Mouse (Mus musculus): ENCODE results near the gene Slc35d1.
"Not testable (repeated sequence)": the region's sequence is repeated elsewhere in the genome, so short reads cannot be mapped to it uniquely, and the experiment has no call there.

Slc35d1 gene

DNA sequence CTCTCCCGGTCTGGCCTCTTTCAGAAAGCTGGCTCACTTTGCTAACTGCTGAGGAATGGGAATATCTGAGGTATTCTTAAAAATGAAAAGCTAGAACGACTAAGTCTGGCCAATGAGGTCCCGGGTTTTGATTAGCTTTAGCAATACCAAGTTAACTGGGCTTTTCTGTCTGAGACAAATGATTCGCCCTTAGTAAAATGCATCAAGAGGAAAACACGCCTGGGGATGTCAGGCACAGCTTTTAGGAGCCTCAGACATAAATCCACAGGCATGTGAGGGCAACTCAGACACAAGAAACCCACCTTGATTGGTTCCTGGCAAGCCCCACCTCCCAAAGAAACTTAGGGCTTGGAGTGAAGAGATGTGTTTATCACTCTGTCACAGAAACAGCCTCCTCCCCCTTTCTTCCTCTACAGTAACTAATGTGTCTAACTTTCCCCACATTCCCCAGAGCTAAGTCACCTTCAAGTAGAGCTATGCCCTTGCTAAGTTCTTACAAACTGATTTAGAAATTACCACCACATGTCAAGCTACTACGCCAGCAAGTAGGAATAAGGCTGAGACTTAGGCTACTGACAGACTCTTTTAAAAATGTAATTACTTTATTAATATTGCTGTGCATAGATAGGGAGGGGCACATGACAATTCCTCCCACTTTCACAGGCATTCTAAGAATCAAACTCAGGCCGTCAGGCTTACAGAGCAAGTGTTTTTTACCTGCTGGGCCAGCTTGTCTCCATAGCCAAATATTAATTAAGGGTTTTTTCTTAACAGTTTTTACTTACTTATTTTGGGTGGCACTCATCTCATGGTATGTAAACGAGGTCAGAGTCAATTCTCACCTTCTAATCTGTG lies 26.0 kb downstream of the Slc35d1 start:
- DNase-seq (ENCODE audit: low read depth, low spot score) = no peak

DNA sequence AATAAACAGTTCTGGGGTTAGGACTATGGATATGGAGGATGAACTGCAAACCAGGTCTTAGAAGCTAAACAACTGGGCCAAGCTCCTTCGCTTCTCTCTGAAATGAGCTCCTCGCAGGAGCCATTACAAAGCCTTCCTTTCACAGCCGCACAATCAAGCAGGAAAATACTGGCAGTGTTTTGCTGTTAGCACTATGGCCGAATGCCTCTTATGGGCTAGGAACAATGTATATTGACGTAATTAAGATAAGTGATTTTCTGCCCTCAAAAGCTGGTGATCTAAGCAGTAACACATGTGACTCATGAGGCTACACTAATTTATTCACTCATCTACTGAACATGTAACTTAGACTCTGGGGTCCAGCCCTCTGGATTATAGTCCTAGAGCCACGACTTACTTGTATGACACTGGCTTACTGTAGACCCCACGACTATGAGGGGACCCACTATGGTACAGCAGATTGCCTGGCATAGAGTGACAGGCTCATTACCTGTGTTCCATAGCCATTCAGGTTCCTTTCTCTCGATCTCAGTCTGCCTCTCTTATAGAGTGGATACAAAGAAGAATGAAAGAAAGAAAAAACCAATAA lies 34.6 kb downstream of the Slc35d1 start:
- DNase-seq (ENCODE audit: low read depth, low spot score) = no peak

DNA sequence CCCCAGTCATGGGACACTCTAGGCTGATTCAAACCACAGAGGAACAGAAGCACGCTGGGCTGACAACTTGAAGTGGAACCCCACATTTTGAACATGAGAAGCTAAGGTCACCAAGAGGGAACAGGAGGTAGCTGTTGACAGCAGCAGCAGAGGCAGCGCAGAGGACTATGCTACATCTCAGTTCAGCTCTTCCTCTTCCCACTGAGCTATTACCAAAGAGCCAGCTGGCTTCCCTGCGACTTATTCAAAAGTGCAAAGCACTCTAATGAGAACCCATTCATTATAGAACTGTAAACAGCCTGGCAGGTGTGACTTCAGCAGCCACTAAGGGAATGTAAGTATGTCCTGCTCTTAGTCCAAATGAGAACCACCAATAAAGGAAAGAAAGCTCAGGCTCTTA lies 35.4 kb downstream of the Slc35d1 start:
- DNase-seq (ENCODE audit: low read depth, low spot score) = no peak

DNA sequence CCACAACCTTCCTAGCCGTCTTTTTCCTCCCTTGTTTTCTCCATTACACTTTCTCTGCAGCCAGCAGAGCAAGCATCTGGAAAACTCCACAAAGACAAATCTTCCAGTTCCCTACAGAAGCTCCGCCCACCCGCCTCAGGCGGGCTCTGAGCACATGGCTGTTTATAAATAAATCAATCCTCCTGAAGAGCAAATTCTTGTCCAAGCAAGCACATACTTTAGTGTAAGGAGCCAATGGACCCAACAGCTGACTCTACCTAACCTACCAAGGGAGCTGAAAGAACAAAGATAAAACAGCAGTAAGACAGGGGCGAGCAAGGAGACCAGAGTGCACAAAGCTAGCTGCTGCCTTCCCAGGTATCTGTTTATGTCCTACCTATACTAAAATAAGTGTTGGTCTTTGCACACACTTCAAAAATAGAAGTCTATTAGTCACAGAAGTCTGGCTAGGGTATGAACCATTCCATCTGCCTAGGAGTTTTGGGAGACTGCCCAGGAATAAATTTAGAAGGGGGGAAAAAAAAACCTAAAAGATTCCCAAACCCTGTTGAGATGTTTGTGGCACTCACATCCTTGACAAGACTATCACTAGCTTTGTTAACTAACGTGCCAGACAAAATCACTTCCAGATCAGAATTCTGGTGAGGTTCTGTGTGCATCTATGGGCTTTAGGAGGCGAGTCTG lies 36.2 kb downstream of the Slc35d1 start:
- DNase-seq (ENCODE audit: low read depth, low spot score) = no peak

DNA sequence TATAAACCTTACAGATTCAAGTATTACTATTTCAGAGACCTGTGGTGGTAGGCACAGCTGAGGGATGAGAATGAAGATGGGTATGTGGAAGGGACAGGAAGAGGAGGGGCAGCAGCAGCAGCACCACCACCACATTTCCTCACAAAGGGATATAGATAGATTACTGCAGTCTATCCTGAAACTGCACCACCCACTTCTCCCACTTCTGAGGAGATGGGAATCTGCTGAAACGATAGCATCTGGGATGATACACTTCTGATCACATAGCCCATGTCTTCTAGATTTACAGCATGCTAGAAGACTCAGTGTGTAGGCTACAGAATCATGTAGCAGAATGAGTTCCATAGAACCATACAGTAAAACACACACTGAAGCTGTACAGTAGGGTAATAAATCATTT lies 37.3 kb downstream of the Slc35d1 start:
- no peak for DNase-seq (ENCODE audit: low read depth, low spot score)

DNA sequence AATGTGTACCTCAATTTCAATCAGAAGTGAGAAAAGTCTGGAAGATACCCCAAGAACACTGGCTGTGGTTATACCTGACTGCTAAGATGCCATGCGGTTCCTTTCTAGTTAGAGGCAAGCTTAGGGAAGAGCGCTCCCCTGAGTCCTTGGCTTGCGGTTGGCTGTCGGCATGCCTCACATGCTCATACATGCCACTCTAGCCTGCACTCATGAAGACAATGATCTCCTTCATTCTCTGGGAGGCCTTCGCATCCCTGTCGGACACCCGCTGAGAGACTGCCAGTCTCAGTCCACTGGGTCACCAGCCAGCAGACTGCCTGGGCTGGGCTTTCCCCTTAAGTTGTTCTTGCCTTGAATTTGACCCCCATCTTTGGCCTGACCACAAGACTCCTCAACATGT lies 41.0 kb downstream of the Slc35d1 start:
- DNase-seq (ENCODE audit: low read depth, low spot score) = no peak

DNA sequence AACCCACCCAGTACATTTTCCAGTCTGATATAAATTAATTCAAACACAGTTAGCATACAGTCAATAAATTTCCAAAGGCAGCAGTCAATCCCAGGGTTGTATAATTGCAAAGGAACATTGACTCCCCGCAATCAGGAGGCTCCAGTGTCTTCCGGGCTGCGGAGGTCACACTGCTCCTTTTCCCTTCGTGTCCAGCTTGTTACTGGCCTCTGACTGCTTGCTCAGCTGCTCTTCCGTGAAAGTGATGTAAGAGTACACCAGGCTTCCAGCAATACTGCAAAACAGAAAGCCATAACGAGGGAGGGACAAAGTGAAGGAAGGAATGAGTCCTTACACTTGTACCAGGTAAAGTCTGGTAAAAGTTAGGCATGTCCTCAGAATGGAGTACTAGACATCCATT lies 41.5 kb downstream of the Slc35d1 start:
- no peak for DNase-seq (ENCODE audit: low read depth, low spot score)

DNA sequence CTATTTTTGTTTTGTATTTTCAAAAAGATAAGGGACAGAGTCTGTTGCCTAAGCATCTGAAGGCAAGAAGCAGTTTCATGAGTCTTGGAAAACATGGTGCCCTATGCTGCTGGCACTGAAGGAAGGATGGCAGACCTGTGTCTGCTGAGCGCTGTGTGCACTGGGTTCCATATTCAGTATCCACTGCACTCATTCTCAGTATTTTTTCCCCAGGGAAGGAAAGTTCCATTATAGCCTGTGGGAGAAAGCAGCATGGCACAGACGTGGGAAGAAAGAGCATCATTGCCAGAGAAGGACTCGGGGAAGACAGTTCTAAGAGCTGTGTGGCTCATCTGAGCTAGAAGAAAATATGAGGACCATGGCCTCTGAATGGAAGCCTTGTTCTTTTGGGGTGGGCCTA lies 43.7 kb downstream of the Slc35d1 start:
- no peak for DNase-seq (ENCODE audit: low read depth, low spot score)

DNA sequence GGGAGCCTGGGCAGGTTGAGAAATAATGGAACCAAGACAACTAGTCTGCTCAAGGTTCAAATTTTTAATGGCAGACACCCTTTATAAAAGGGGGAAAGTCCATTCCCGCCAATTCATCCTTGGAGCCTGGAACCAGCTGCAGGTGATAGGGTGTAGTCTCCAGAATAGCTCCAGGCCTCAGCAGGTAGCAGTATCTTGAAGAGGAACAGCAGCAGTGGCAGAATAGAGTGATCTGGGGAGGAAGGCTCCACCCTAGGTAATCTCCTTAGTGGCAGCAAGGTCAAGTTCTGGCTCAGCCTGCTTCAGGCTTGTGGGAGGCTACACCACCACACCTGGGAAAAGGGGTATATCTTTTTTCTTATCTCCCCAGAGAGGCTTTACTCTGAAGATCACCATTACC lies 48.8 kb downstream of the Slc35d1 start:
- not testable (repeated sequence) for DNase-seq (ENCODE audit: low read depth, low spot score)

DNA sequence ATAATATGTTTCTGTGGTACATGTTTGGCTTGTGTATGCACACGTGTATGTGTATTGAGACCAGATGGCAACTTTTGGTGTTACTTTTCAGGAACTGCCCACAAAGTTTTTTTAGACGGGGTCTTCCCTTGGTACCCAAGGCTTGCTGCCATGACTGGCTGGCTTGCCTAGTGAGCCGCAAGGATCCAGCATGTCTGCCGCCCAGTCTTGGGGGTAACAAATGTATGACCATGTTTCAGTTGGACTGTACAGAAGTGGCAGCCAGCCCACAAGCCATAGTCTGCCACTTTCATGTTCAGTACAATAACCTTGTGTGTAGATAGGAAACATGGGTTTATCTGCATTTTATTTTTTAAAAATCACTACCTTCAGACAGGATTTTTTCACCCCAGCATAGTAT lies 56.2 kb downstream of the Slc35d1 start:
- DNase-seq (ENCODE audit: low read depth, low spot score) = no peak

DNA sequence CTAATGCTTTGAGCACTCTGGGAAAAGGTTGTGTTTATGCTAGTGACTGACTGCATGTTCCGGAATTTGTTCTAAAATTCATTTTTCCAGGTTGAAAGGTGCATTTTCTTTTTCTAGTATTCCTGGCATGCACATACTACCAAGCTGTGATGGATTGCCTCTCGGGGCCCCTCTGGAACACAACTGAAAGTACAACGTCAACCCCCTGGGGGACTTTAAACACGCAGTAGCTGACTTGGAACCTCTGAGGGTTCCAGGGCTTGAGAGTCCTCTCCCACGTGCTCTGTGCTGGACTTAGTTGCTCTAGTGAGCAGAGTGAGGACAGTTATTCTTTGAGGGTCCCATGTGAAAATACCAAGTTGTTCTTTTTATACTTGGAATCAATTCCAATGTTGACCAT lies 63.0 kb downstream of the Slc35d1 start:
- DNase-seq (ENCODE audit: low read depth, low spot score) = no peak

DNA sequence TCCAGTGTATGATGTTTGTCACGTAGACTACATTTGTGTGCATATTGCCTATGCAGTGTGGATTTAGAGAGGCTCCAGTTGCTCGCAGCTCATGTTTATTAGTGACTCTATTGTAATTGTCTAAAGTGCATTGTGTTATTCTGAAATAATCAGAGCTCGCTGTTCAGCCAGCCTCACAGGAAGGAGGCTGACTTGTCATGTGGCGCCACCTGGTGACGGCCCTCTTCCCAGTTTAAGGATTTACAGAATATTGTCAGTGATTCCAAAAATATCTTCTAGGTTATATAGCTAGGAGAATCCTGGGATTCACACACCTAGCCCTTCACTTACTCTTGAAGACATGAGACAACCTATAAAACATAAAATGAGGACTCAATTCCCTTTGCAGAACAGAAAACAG lies 68.6 kb downstream of the Slc35d1 start:
- DNase-seq (ENCODE audit: low read depth, low spot score) = peak; percentile 36

DNA sequence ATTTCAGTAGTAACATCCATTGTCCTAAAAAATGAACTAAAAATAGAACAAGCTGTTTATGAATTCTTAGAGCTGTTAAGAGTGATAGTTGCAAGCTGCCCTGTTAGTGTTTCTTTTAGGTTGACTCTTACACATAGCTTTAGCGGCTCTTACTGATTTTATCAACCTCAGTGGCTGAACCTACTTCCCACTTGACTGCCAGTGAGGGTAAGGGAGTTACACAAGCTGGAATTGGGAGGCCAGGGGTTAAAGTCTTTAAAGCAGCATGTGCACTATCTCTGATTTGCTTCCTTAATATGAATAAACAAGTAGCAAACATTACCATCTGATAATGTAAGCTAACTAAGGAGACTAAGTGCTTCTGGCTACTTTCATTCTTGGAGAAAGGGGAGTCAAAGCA lies 78.0 kb downstream of the Slc35d1 start:
- DNase-seq (ENCODE audit: low read depth, low spot score) = no peak

DNA sequence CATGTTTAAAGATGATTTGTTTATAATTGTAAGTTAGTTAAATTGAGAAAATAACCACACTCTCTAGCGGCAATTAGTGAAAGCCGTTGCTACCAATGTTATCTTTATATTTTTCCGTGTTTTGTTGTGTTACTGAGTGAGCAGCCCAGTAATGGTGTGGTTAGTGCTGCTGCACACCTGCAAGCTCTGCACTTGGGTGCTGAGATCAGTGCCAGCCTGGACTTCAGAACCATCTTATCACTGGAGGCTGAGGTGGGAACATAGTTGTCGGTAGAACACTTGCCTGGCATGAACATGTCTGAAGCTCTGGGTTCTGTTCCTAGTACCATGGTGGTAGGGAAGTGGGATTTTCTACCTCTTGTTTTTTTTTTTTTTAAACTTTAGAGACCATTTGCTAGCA lies 88.4 kb downstream of the Slc35d1 start:
- DNase-seq (ENCODE audit: low read depth, low spot score) = no peak

DNA sequence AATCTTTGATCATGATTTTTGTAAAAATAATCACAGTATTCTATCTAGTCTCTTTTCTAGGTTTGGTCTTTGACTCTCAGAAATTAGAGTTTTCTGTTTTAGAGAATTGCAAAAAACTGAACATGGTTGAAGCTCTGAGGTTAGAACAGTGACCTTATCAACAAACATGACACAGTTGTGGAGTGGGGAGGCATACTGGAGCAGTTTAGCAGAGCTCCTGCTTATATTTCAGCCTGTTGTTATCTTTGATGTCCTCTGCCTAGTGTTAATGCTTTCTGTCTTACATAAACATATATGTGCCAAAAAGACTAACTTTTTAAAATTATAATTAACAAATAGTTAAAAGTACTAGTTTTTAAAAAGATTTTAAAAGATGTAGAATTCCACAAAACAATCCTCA lies 91.4 kb downstream of the Slc35d1 start:
- DNase-seq (ENCODE audit: low read depth, low spot score) = no peak

DNA sequence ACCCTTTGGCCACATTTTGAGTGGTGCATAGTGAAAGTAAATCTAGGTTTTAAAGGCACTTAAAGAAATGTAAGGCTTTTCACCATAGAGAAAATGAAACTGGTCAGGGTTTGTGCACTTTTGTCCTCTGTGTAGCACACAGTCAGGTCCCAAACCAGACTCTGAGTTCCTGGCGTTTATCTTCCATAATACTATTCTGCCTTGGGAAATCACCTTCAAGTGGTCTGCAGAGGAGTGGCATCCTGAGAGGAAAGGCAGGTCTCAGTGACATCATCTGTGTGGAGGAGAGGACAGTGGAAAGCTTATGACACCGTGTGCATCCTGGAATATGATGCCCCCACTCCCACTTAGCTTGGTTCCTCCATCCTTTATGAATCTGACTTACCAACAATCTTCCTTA lies 91.9 kb downstream of the Slc35d1 start:
- no peak for DNase-seq (ENCODE audit: low read depth, low spot score)

DNA sequence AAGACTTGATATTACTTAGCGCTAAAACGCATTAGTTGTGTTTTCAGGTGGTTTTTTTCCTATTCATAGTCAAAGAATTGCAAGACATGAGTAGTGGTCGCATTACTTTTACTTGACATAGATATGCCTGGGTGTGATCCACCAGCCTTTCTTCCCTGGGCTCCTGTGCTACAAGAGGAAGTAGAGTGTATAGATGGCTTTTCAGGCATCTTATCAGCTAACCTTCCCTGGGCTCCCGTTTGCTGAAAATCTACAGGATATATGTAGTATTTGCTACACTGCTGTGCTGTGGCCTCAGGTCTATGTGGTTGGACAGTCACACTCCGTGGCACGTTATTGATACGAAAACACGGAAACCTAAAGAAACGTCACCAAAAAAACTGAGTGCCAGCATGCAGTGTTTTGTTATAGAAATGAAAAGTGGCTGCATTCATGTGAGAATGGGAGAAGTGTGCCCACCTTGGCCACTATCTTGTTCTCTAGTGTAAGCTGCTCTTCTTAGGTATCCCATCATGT lies 94.0 kb downstream of the Slc35d1 start:
- no peak for DNase-seq (ENCODE audit: low read depth, low spot score)

Measured in brain, embryonic 18.5 days (tissue).